Mouse (Mus musculus) intestine, postnatal 0 days (tissue): Measurements from ENCODE around the gene Fgf9. TPM values are rescaled to one million over a fixed set of nuclear protein-coding genes. Genes with fewer than 3 reads are reported as not detected.

Experiments
- ATAC-seq: fragments of 200-750 bp; cut with Nextera tagmentation; 2 replicates; pipeline ENCODE4 v1.8.0; 2017; ENCODE audit warnings: mild to moderate bottlenecking, moderate TSS enrichment, moderate library complexity
- H3K27ac ChIP-seq: fragments of 300-500 bp; sonication (generic); 2 replicates; pipeline ENCODE4 v1.5.1; 2014; ENCODE audit warnings: mild to moderate bottlenecking, low read depth, low read length, moderate library complexity
- H3K27me3 ChIP-seq: fragments of 300-500 bp; sonication (generic); replicated peaks from 2 replicates; pipeline ENCODE4 v1.6.1; 2014; ENCODE audit warnings: low read length, mixed read lengths; ENCODE audit not compliant: control insufficient read depth, insufficient read depth
- H3K36me3 ChIP-seq: fragments of 300-500 bp; sonication (generic); 2 replicates; pipeline ENCODE4 v1.6.1; 2014; ENCODE audit warnings: mild to moderate bottlenecking, moderate library complexity; ENCODE audit not compliant: control insufficient read depth, insufficient read depth
- H3K4me1 ChIP-seq: fragments of 300-500 bp; sonication (generic); replicated peaks from 2 replicates; pipeline ENCODE4 v1.6.1; 2014; ENCODE audit warnings: antibody characterized with exemption, low read length, mixed read lengths; ENCODE audit not compliant: control insufficient read depth, insufficient read depth
- H3K4me2 ChIP-seq: fragments of 300-500 bp; sonication (generic); replicated peaks from 2 replicates; pipeline ENCODE4 v1.6.1; 2014; ENCODE audit warnings: low read depth, mild to moderate bottlenecking, moderate library complexity
- H3K4me3 ChIP-seq: fragments of 300-500 bp; sonication (generic); 2 replicates; pipeline ENCODE4 v1.5.1; 2014; ENCODE audit warnings: low read depth, low read length
- H3K9ac ChIP-seq: fragments of 300-500 bp; sonication (generic); 2 replicates; pipeline ENCODE4 v1.6.1; 2014; ENCODE audit warnings: mild to moderate bottlenecking, low read depth, low read length
- H3K9me3 ChIP-seq: fragments of 300-500 bp; sonication (generic); 2 replicates; pipeline ENCODE4 v1.6.1; 2016; ENCODE audit warnings: mixed run types; ENCODE audit not compliant: control insufficient read depth
- CTCF ChIP-seq: sonication (generic); IDR thresholded peaks from 2 replicates; pipeline ENCODE4 v1.5.1; 2016; ENCODE audit warnings: low read depth, mild to moderate bottlenecking, control low read depth, antibody characterized with exemption, moderate library complexity
- WGBS: fragments of 180-500 bp; shearing (Covaris S2); extraction: QIAGEN DNeasy Blood & Tissue Kit; methylation state at CpG from one replicate; pipeline ENCODE4 v1.1.7; 2014; 5-methylcytosine and 5-hydroxymethylcytosine counted together
- polyA plus RNA-seq: library from polyadenylated mRNA; unstranded; fragments of >200 nt; fragmentation: Nextera tagmentation; extraction: Ambion mirVana; gene quantifications from 2 replicates; pipeline ENCODE4 v1.2.1, GENCODE M21; 2015

Fgf9 gene
- polyA plus RNA-seq, 1 experiment from 2014 or later: 5.7 TPM

DNA sequence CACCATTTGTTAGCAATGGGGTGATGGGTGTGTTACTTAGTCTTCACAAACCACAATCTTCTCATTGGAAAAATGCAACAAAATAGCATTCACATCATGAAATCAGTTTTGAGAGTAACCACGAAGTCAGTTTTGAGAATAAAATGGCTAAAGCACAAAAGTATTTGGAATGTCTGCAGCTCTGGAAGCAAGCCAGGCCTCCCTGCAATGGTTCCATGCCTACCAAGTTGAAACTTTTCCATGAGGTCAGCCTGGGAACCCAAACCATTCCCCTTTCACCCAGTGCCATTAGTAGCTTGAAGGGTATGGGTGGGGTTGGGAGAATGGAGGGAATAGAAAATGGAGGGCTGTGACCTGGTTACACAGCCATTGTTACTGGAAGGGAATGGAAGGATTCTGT, 1.7 kb upstream of the Fgf9 start:
- whole genome bisulfite sequencing: 85% methylated on average over 1 of the region's 1 CpGs
- no peak for TF ChIP-seq CTCF
- Histone ChIP-seq H3K36me3 (no peaks in the 10 kb centered on the region), H3K4me3 (no peak overlapping the region), H3K27ac (no peak overlapping the region), H3K4me1 (no peaks in the 10 kb centered on the region), H3K4me2 (no peak overlapping the region), H3K9me3 (no peaks in the 10 kb centered on the region), H3K27me3 (0 out of 2 replicates have a peak, but pooled peaks cover 6% of the 10 kb centered on the region), H3K9ac (no peak overlapping the region)
- no peak for ATAC-seq

DNA sequence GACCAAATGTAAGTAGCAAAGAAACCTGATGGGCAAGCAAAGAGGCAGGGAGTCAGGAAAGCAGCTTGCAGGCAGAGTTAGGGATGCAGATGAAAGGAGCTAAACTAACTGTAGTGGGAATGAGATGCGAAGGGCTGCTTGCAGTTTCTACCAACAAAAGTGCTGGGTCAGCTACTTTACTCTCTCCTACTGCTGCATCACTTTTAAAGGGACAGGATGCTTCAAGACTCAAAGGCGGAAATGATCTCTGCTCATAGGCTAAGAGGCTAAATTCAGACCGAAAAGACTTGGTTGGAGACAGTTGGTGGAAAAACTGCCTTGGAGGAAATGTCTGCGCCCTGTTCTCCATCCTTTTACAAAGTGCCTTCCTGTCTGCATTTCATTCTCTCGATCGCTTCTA, 420 bp upstream of the Fgf9 start:
- no peak for ATAC-seq
- Histone ChIP-seq H3K9me3 (no peaks in the 10 kb centered on the region), H3K4me3 (peak overlapping the region; percentile 70), H3K36me3 (no peaks in the 10 kb centered on the region), H3K4me1 (no peaks in the 10 kb centered on the region), H3K4me2 (peak overlapping the region; percentile 94), H3K9ac (peak overlapping the region; percentile 89), H3K27ac (peak overlapping the region; percentile 99), H3K27me3 (peaks cover 14% of the 10 kb centered on the region; the same call in 1 of the 2 replicates)
- TF ChIP-seq CTCF: no peak
- 8% methylated on average over 6 of the region's 6 CpGs for WGBS

DNA sequence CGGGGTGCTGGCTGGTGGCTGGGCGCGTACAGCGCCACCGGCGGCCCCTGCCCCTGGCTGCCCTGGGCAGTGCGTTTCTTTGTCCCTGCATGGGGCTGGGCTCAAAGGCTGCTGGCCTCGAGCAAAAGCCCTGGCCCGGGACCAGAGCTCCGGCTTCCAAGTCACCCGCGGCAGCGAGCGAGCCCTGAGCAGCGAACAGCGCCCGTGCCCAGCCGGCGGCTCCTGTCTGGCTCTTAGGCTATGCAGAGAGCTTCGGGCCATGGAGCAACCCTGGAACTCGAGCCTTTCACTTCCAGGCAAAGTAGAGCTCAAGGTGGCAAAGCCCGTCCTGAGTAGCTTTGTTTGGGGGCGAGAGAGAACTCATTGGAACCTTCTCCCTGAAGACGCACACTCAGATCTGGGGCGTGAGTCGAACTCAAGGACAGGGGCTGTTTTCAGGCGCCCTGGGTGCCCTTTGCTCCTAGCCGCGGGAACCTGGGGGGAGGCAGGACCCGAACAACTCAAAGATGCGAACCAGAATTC, 834 bp downstream of the Fgf9 start:
- 1% methylated on average over 30 of the region's 31 CpGs for WGBS
- Histone ChIP-seq H3K9ac (peak overlapping the region; percentile 89), H3K4me2 (peak overlapping the region; percentile 94), H3K27ac (peak overlapping the region; percentile 99), H3K36me3 (no peaks in the 10 kb centered on the region), H3K9me3 (no peaks in the 10 kb centered on the region), H3K4me3 (peak overlapping the region; percentile 70), H3K4me1 (no peaks in the 10 kb centered on the region), H3K27me3 (peaks cover 24% of the 10 kb centered on the region; the same call in 1 of the 2 replicates)
- ATAC-seq: peak; percentile 10
- TF ChIP-seq CTCF: no peak

DNA sequence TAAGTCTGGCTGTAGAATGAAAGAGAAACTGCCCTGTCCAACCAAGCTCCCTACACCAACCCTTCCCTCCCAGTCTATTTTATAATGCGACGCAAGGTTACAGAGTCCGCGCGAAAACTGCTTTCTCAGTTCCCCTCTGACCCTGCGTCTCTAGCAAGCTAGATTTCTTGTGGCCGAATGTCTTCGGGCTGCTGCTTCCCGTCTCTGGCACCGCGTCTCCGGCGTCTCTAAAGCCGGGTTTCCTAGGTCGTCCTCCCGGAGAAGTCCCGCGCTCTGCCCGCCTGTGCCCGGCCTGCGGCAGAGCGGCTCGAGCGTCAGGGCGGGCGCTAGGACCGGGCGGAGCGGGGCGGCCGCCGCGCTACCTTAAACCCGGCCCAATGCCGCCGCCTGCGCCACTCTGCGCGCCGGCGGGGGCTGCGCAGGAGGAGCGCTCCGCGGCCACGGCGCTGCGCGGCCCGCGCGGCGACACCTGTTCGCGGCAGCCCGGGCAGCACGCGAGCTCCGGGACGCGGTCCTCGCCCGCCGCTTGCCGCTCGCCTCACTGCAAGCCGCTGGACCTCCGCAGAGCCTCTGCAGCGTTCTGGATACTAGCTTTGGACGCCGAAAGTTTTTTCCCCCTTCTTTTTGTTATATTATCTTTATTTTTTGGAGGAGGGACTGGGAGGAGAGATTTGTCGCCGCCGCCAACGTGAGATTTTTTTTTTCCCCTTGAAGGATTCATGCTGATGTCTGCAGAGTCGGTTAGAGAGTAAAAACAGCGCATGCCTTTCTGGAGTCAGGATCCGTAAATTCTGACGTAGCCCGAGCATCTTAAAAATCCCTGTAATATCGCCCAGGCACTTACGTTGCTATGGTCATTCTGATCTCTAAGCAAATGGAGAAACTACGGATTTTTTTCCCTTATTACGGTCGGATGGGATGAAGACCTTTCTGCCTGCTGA, 1.8 kb downstream of the Fgf9 start:
- TF ChIP-seq CTCF: no peak
- WGBS: under 1% methylated on average over 83 of the region's 85 CpGs
- H3K4me1 ChIP-seq: no peaks in the 10 kb centered on the region
- no peaks in the 10 kb centered on the region for H3K9me3 ChIP-seq
- no peaks in the 10 kb centered on the region for H3K36me3 ChIP-seq
- peak overlapping the region; percentile 70 for H3K4me3 ChIP-seq
- H3K9ac ChIP-seq: peak overlapping the region; percentile 62
- peak overlapping the region; percentile 94 for H3K4me2 ChIP-seq
- ATAC-seq: peak; percentile 81
- H3K27ac ChIP-seq: peak overlapping the region; percentile 99
- H3K27me3 ChIP-seq: peaks cover 24% of the 10 kb centered on the region; the same call in 1 of the 2 replicates

DNA sequence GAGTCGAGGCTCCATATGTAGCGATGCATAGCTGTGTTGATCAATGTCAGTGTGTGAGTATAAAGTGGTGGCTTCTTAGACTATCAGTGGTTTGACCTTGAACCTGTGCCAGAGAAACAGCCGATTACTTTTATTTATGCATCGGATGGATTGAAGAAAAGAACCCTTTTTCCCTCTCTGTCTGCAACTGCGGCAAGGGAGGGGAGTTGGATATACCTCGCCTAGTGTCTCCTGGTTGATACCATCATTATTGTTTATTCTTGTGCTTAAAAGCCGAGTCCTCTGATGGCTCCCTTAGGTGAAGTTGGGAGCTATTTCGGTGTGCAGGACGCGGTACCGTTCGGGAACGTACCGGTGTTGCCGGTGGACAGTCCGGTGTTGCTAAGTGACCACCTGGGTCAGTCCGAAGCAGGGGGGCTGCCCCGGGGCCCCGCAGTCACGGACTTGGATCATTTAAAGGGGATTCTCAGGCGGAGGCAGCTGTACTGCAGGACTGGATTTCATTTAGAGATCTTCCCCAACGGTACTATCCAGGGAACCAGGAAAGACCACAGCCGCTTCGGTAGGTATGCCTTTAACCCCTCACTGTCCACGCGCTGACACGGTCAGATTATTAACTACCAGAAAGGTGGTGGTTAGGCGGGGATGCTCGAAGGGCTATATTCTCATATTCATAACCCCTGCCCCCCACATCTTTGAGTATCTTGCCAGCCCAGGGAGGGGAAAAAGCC, 2.6 kb downstream of the Fgf9 start:
- Histone ChIP-seq H3K9me3 (no peaks in the 10 kb centered on the region), H3K27ac (peak overlapping the region; percentile 99), H3K9ac (peak overlapping the region; percentile 62; the same call in 1 of the 2 replicates), H3K4me1 (no peaks in the 10 kb centered on the region), H3K36me3 (no peaks in the 10 kb centered on the region), H3K4me2 (peak overlapping the region; percentile 94), H3K27me3 (peaks cover 24% of the 10 kb centered on the region; the same call in 1 of the 2 replicates), H3K4me3 (peak overlapping the region; percentile 70)
- no peak for ATAC-seq
- no peak for TF ChIP-seq CTCF
- WGBS: under 1% methylated on average over 29 of the region's 29 CpGs

DNA sequence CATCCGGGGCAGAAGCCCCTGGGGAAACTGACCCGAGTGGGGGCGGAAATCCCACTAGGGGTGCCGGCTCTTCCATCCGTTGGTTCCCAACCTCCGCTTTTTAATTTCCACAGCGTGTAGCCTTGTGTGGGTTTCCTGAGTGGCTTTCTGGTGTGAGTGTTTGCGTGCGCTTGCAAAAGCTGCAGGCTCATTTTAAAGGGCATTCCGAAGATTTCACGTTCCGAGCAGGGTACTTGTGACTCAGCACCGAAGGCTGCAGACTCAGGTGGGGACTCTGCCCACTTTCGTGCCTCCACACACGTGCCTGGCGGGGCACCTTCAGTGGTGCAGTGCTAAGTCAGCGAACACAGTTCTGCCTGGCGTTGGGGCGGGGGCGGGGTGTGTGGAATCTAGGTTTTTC, 3.6 kb downstream of the Fgf9 start:
- Histone ChIP-seq H3K4me1 (no peaks in the 10 kb centered on the region), H3K4me3 (peak overlapping the region; percentile 70), H3K27ac (peak overlapping the region; percentile 78; the same call in 1 of the 2 replicates), H3K9me3 (no peaks in the 10 kb centered on the region), H3K27me3 (peaks cover 24% of the 10 kb centered on the region; the same call in 1 of the 2 replicates), H3K4me2 (peak overlapping the region; percentile 94), H3K36me3 (no peaks in the 10 kb centered on the region), H3K9ac (peak overlapping the region; percentile 66)
- WGBS: 1% methylated on average over 20 of the region's 20 CpGs
- ATAC-seq: no peak
- TF ChIP-seq CTCF: no peak
